24 mouse cellular contexts compared by ENCODE assay signal in genomic region chr4:63440262-63440661, GRCm38 (mm10). TPM values are rescaled to one million over a fixed set of nuclear protein-coding genes. Genes with fewer than 3 reads are reported as not detected.
A peak's percentile ranks its signal among the peaks of the same experiment; 100 is the strongest.
DNase-seq lines count a peak whose midpoint lies in the region; ATAC-seq and TF ChIP-seq lines count a peak whose summit lies in the region.
"Had no signal": no experiment of that assay in that cellular context is flagged by ENCODE, and none has a peak within 500 bp of the region (broad histone marks: within the 10 kb centered on the region; RNA-seq: fewer than 3 reads in every experiment).

No protein-coding gene starts in this region.

- H3K4me2 ChIP-seq in kidney, embryonic 16.5 days (replicated peaks; ENCODE audit: low read depth, low read length), result no peak overlapping the region
- H3K4me2 ChIP-seq in embryonic facial prominence, embryonic 11.5 days (ENCODE audit: low read depth, low read length), result no peak overlapping the region
- no peak overlapping the region for H3K4me2 ChIP-seq in limb, embryonic 14.5 days (replicated peaks; ENCODE audit: low read depth, low read length, severe bottlenecking)
- H3K4me2 ChIP-seq: embryonic facial prominence, embryonic 13.5 days; heart, embryonic 12.5 days; hindbrain, embryonic 13.5 days; liver, embryonic 11.5 days had no signal

- no peak overlapping the region for H3K4me3 ChIP-seq in kidney, embryonic 16.5 days (ENCODE audit: low read length)
- H3K4me3 ChIP-seq in embryonic facial prominence, embryonic 11.5 days (ENCODE audit: low read depth, low read length), result no peak overlapping the region
- H3K4me3 ChIP-seq in limb, embryonic 14.5 days (replicated peaks; ENCODE audit: low read length), result no peak overlapping the region
- H3K4me3 ChIP-seq: embryonic facial prominence, embryonic 13.5 days; heart, embryonic 12.5 days; hindbrain, embryonic 13.5 days; midbrain, embryonic 10.5 days had no signal

- H3K9me3 ChIP-seq in kidney, embryonic 16.5 days (ENCODE audit: low read length), result peaks cover 3% of the 10 kb centered on the region; the same call in 1 of the 2 replicates
- no peaks in the 10 kb centered on the region for H3K9me3 ChIP-seq in embryonic facial prominence, embryonic 11.5 days (replicated peaks; ENCODE audit: control insufficient read depth, low read length)
- H3K9me3 ChIP-seq in limb, embryonic 14.5 days (ENCODE audit: control insufficient read depth, low read length), result peaks cover 4% of the 10 kb centered on the region; the same call in 1 of the 2 replicates
- H3K9me3 ChIP-seq: embryonic facial prominence, embryonic 13.5 days; hindbrain, embryonic 13.5 days; midbrain, embryonic 10.5 days had no signal

- peak; percentile 50 for ATAC-seq in kidney, embryonic 16.5 days (ENCODE audit: low FRiP score, low TSS enrichment)
- ATAC-seq in embryonic facial prominence, embryonic 11.5 days (replicated peaks; ENCODE audit: insufficient number of reproducible peaks, low FRiP score, low TSS enrichment, low read depth), result no peak
- no peak for ATAC-seq in limb, embryonic 14.5 days (ENCODE audit: low FRiP score, low read depth)
- ATAC-seq: intestine, embryonic 16.5 days had no signal

- no peak overlapping the region for H3K27ac ChIP-seq in kidney, embryonic 16.5 days (ENCODE audit: low read length)
- H3K27ac ChIP-seq in embryonic facial prominence, embryonic 11.5 days (replicated peaks; ENCODE audit: low read depth, low read length), result no peak overlapping the region
- no peak overlapping the region for H3K27ac ChIP-seq in limb, embryonic 14.5 days (replicated peaks; ENCODE audit: low read depth, low read length)
- H3K27ac ChIP-seq: embryonic facial prominence, embryonic 13.5 days; hindbrain, embryonic 13.5 days; macrophage; midbrain, embryonic 10.5 days had no signal

- WGBS in kidney, embryonic 16.5 days, result 42% methylated on average over 7 of the region's 7 CpGs
- 56% methylated on average over 7 of the region's 7 CpGs for WGBS in embryonic facial prominence, embryonic 11.5 days
- 35% methylated on average over 7 of the region's 7 CpGs for WGBS in limb, embryonic 14.5 days

- TF ChIP-seq POLR2A in limb, embryonic 14.5 days (IDR thresholded peaks at IDR 0.05; ENCODE audit: borderline replicate concordance, extremely low read depth, insufficient read depth, insufficient read length), result no peak

- no peaks in the 10 kb centered on the region for H3K36me3 ChIP-seq in kidney, embryonic 16.5 days (ENCODE audit: insufficient read depth, low read length)
- H3K36me3 ChIP-seq in embryonic facial prominence, embryonic 11.5 days (replicated peaks; ENCODE audit: control insufficient read depth, insufficient read depth, low read depth, low read length), result no peaks in the 10 kb centered on the region
- H3K36me3 ChIP-seq in limb, embryonic 14.5 days (ENCODE audit: control insufficient read depth, insufficient read depth, low read length), result no peaks in the 10 kb centered on the region
- H3K36me3 ChIP-seq: embryonic facial prominence, embryonic 13.5 days; heart, embryonic 12.5 days; hindbrain, embryonic 13.5 days had no signal

- H3K9ac ChIP-seq in kidney, embryonic 16.5 days (replicated peaks; ENCODE audit: low read length), result no peak overlapping the region
- no peak overlapping the region for H3K9ac ChIP-seq in embryonic facial prominence, embryonic 11.5 days (replicated peaks; ENCODE audit: low read length)
- no peak overlapping the region for H3K9ac ChIP-seq in limb, embryonic 14.5 days (ENCODE audit: low read depth, low read length, severe bottlenecking)
- H3K9ac ChIP-seq: embryonic facial prominence, embryonic 13.5 days; heart, embryonic 12.5 days; hindbrain, embryonic 13.5 days had no signal

- H3K4me1 ChIP-seq in kidney, embryonic 16.5 days (ENCODE audit: insufficient read depth, low read length), result peaks cover 13% of the 10 kb centered on the region
- H3K4me1 ChIP-seq in embryonic facial prominence, embryonic 11.5 days (ENCODE audit: control insufficient read depth, insufficient read depth, low read length), result peaks cover 6% of the 10 kb centered on the region
- peaks cover 35% of the 10 kb centered on the region for H3K4me1 ChIP-seq in limb, embryonic 14.5 days (ENCODE audit: control insufficient read depth, insufficient read depth, low read length)

- no peaks in the 10 kb centered on the region for H3K27me3 ChIP-seq in kidney, embryonic 16.5 days (ENCODE audit: insufficient read depth, low read length)
- no peaks in the 10 kb centered on the region for H3K27me3 ChIP-seq in embryonic facial prominence, embryonic 11.5 days (ENCODE audit: control insufficient read depth, insufficient read depth, low read length)
- no peaks in the 10 kb centered on the region for H3K27me3 ChIP-seq in limb, embryonic 14.5 days (ENCODE audit: control insufficient read depth, insufficient read depth, low read length)
- H3K27me3 ChIP-seq: embryonic facial prominence, embryonic 13.5 days; heart, embryonic 12.5 days; hindbrain, embryonic 13.5 days had no signal

- peak; percentile 47 to 59 for DNase-seq in adrenal gland, adult (ENCODE audit: inconsistent age in 2 of 2, low spot score in 1 of 2)
- no peak for DNase-seq in adrenal gland, adult 8-10 months
- DNase-seq in kidney, postnatal 4 days, result no peak
- peak; percentile 41 for DNase-seq in embryonic facial prominence, embryonic 11.5 days (ENCODE audit: low spot score)
- DNase-seq in limb, embryonic 14.5 days (ENCODE audit: low spot score), result peak; percentile 31
- no peak for DNase-seq in gastrocnemius, adult 8-10 months (ENCODE audit: low spot score in 2 of 2)
- DNase-seq in layer of hippocampus, adult 8-10 months (ENCODE audit: low spot score in 2 of 2), result no peak
- DNase-seq: adrenal gland, postnatal 25 days; cerebellum, adult 18-20 months; cerebellum, postnatal 25 days; gastrocnemius, postnatal 10 days; heart, adult 11 months; kidney, postnatal 25 days; lung, adult 18-20 months; right cerebral cortex, adult 18-20 months; thymus, postnatal 14 days had no signal

RNA-seq across cellular contexts. Expression of gene Akna, which starts 37.1 kb away (rescaled TPM):
- total RNA-seq in adrenal gland, adult 8-10 months (2022), result 1 to 10 TPM; 4.4 to 9.9 (median 7.0) TPM
- polyA plus RNA-seq in kidney, embryonic 16.5 days (2015; fragmentation: Nextera tagmentation; extraction: Ambion mirVana), result 7.1 and 9.4 TPM in 2 replicates
- 5.2 and 6.2 TPM in 2 replicates for polyA plus RNA-seq in embryonic facial prominence, embryonic 11.5 days (2014; fragmentation: Nextera tagmentation; extraction: Ambion mirVana)
- polyA plus RNA-seq in limb, embryonic 14.5 days (2012; rRNA removed), result 6.2 and 7.1 TPM in 2 replicates
- polyA plus RNA-seq in limb, embryonic 14.5 days (2014; fragmentation: Nextera tagmentation; extraction: Ambion mirVana), result 5.4 and 7.0 TPM in 2 replicates
- total RNA-seq in gastrocnemius, adult 8-10 months (2022), result 1 to 10 TPM in 2 of 4 experiments, under 1 TPM in 2; 0.68 to 1.4 (median 0.96) TPM
- 1 to 10 TPM; 3.0 to 7.6 (median 5.2) TPM for total RNA-seq in layer of hippocampus, adult 8-10 months (2022)

RNA-seq across cellular contexts. Expression of gene Whrn, which starts 55.5 kb away (rescaled TPM):
- 10 to 100 TPM; 56.7 to 95.9 (median 78.5) TPM for total RNA-seq in adrenal gland, adult 8-10 months (2022)
- 4.8 and 5.6 TPM in 2 replicates for polyA plus RNA-seq in kidney, embryonic 16.5 days (2015; fragmentation: Nextera tagmentation; extraction: Ambion mirVana)
- 3.8 and 4.6 TPM in 2 replicates for polyA plus RNA-seq in embryonic facial prominence, embryonic 11.5 days (2014; fragmentation: Nextera tagmentation; extraction: Ambion mirVana)
- polyA plus RNA-seq in limb, embryonic 14.5 days (2012; rRNA removed), result 34.3 and 44.9 TPM in 2 replicates
- polyA plus RNA-seq in limb, embryonic 14.5 days (2014; fragmentation: Nextera tagmentation; extraction: Ambion mirVana), result 6.6 and 11.1 TPM in 2 replicates
- total RNA-seq in gastrocnemius, adult 8-10 months (2022), result 1 to 10 TPM; 2.5 to 4.4 (median 4.0) TPM
- total RNA-seq in layer of hippocampus, adult 8-10 months (2022), result 10 to 100 TPM; 23.8 to 32.9 (median 28.2) TPM

Comparison
In these comparisons a context has a peak if more than half of its experiments do, and no peak if none do; other contexts are left out.
1. DNase-seq: peak in adrenal gland, adult (2 of 2), embryonic facial prominence, embryonic 11.5 days (single experiment) and limb, embryonic 14.5 days (single experiment); none in adrenal gland, adult 8-10 months (single experiment), kidney, postnatal 4 days (0 of 2), gastrocnemius, adult 8-10 months (0 of 2) and layer of hippocampus, adult 8-10 months (0 of 2).
2. RNA of gene Whrn, which starts 55.5 kb away (total RNA-seq): 56.7 to 95.9 TPM in adrenal gland, adult 8-10 months and 23.8 to 32.9 TPM in layer of hippocampus, adult 8-10 months; 2.5 to 4.4 TPM in gastrocnemius, adult 8-10 months; every median in the first group is over 4 times any median in the second.